Mouse (Mus musculus) right cerebral cortex, postnatal 10 days (tissue): ENCODE results near the gene Mnd1.

ENCODE experiments used
- DNase-seq, 2 experiments: peaks; one replicate each; pipeline ENCODE4 v3.0.0; 2021; ENCODE audit warnings: low spot score in 2 of 2

Gene Mnd1

DNA sequence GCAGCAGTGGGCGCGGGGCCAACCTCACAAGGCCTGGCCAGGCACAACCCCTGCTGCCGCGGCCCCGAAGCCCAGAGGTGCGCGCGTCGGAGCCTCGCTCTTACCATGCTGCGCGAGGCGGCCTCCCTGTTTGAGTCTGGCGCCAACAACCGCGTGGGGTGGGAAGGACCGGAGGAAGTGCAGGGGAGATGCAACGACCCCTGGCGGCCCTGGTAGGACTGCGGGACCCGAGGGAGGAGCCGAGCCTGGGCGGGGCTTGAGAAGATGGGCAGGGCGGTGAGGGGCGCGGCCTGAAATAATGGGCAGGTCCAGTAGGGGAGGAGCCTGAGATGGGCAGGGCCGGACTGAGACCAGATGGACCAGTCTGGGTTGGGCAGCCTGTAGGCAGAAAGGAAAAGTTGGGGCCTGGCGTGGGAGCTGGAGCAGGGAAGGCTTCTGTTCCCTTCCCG, at the start of gene Mnd1:
Gene Mnd1 (minus strand): TSS at position 229 of the 449 bp plus-strand sequence.
- peak; percentile 97 for DNase-seq

DNA sequence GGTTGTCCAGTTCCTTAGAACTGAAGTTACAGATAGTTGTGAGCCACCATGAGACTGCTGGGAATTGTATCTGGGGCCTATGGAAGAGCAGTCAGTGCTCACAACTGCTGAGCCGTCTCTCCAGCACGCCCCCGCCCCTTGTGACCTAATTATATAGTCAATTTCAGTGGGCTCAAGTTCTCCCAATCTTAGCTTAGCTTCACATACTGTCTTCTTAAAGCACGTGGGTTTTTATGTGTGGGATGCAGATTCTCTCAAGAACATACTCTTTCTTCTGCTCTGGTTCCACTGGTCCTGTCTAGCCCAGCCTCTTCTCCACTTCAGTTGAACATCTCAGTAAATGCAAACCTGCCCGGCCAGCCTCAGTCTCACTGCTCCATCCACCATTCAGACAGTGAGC, 49.1 kb upstream of the Mnd1 start:
- no peak for DNase-seq

- peak in 1 of 2 experiments; percentile 49 for DNase-seq
Observed at GRCm38 (mm10) chr3:84200559-84201420, 45.2 kb upstream of the Mnd1 start.

GRCm38 (mm10) chr3:84199516-84199915, 43.9 kb upstream of the Mnd1 start:
- no peak for DNase-seq

DNA sequence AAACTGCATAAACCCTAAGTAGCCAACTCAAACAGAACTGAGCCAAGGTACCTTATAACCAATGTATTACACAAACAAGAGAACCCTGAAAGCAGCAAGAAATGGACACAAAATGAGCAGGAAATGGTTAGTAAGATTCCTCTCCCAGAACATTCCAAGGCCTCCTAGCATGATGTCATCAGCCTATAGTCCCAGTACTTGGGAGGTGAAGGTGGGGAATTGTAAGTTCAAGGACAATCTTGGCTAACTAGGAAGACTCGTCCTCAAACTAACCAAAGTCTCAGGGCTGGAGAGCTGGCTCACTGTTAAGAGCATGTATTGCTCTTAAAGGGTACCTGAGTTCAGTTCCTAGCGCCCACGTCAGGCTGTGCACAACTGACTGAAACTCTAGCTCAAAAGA, 42.6 kb upstream of the Mnd1 start:
- DNase-seq, result no peak

GRCm38 (mm10) chr3:84193881-84194280, 38.3 kb upstream of the Mnd1 start:
- DNase-seq, result no peak

- DNase-seq, result no peak
Observed at GRCm38 (mm10) chr3:84191141-84191881, 35.7 kb upstream of the Mnd1 start.

DNA sequence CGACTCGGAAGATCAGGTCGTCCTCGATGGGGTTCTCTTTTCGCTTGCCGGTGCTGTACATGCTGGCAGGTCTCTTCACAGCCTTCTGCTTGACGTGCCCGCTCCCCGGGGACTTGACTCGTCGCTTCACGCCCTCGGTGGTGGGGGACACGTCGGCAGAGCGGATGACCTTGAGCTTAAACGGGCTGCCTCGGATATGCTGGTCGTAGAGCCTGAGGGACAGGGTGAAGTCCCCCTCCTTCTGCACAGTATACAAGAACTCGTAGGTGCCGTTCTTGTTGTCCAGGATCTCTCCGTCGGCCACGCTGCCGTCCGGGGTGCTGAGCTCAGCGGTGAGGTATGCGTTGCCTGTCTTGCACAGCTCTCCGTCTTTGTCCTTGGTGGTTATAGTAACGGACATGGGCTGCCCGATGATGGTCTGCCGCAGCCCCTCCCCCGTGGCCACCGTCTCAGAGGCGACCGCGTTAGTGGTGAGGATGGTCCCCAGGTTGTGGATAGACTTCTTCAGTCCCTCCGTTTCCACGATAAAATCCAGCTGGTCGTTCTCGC, 35.0 kb upstream of the Mnd1 start:
- DNase-seq, result peak in 1 of 2 experiments; percentile 23

DNA sequence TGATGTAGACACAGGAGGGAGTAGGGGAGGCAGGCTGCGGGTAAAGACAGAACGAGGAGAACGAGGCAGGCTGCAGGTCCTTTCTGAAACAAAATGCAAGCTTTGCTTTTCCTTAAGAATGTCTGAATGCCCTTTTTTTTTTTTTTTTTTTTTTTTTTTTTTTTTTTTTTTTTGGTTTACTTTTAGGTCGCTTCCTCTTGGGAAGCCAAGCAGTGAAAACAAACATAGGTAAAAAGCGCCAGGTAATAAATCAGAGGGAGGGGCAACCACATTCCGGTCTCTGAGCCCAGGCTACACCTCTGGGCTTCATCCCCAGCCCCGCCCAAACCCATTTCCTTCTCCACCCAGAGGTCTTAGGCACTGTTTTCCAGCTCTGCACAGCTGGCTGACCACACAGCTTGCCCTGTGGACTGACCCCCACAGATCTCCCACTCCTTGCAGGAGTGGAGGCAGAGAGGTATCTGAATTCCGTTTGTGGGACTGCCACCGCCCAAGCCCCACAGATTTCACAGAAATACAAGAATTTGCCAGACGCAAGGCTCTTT, 34.1 kb upstream of the Mnd1 start:
- DNase-seq, result no peak

GRCm38 (mm10) chr3:84181717-84182116, 26.1 kb upstream of the Mnd1 start:
- DNase-seq, result no peak

GRCm38 (mm10) chr3:84181102-84181501, 25.5 kb upstream of the Mnd1 start:
- no peak for DNase-seq

- no peak for DNase-seq
Observed at GRCm38 (mm10) chr3:84180304-84180703, 24.7 kb upstream of the Mnd1 start.

DNA sequence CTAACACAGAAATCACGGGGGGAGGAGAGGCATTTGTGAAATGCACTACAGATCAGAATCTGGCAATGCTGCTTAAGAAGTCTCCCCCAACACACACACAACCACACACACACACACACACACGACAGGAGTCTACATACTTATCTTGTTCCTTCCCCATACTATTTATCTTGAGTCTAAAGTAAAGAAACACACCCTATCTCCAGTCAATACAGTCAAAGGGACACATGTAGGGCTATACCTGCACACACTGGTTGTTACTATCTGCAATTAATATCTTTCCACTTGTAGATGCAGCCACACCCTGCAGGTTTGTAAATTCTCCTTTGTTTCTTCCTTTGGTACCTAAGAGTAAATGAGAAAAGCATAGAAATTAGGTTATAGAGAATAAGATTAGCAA, 22.2 kb upstream of the Mnd1 start:
- no peak for DNase-seq

GRCm38 (mm10) chr3:84175337-84176315, 20.0 kb upstream of the Mnd1 start:
- peak; percentile 83 to 87 for DNase-seq

DNA sequence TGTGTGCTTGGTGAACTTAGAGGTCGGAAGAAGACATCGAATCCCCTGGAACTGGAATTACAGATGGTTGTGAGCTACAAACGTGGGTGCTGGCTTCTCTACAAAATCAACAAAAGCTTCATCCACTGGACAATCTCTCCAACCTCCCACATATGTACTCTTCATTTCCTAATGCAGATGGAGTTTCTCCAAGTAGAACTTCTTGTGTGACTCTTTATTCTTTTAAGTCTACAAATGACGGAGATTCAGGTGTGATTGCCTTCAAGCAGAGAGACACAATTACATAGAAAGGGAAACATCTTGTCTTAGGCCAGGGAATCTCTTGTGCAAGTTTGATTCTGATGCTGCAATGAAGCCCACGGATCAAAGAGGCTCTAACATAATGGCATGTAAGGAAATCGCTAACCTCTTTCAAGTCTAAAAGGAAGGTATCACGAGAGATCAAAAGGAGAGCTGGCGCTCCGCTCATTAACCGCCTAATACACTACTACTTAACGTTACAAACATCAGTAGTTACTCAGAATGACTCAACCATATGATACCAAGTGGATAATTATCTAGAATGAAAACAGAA, 18.1 kb upstream of the Mnd1 start, which contains the start of gene Gm6525:
Gene Gm6525 (plus strand): TSS at position 524 of the 574 bp plus-strand sequence.
- peak in 1 of 2 experiments; percentile 9 for DNase-seq

DNA sequence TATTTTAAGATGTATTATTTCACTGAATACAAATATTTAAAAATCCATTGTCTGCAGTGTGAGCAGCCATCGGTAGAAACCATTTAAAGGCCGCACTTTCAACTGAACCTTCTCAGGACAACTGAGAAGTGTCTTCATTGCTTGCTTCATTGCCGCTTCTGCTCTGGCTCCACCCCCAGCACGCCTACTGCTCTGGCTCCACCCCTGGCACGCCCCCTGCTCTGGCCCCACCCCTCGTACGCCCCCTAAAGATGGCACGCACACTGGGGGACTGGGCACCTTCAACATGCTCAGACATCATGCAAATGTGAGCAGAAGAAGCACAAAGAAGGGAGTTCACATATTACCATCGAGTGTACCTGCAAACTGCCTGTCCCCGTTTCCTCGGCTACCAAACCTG, 16.8 kb upstream of the Mnd1 start:
- DNase-seq, result peak in 1 of 2 experiments; percentile 25

GRCm38 (mm10) chr3:84169393-84170005, 13.9 kb upstream of the Mnd1 start:
- peak in 1 of 2 experiments; percentile 15 for DNase-seq

DNA sequence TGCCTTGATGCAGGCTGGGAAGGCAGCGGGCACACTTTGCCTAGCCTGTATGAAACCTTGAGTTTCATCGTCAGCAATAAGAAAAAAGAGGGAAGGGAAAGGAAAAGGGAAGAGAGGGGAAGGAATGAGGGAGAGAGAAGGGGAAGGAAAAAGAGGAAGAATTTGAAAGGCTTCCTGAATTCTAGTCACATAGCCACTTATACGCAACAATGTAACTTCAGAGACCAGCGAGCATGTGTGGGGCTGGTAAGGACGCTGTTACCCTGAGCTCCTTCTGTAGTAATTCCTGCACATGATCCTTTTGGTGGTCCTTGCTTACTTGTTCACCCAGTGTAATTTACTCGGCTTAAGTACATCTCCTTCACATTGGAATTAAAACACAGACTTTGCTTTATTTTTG, 13.4 kb upstream of the Mnd1 start:
- no peak for DNase-seq

GRCm38 (mm10) chr3:84166073-84166472, 10.5 kb upstream of the Mnd1 start:
- DNase-seq, result peak in 1 of 2 experiments; percentile 6

GRCm38 (mm10) chr3:84165391-84165790, 9.8 kb upstream of the Mnd1 start:
- DNase-seq, result no peak
